Mouse (Mus musculus) G1E (cell line): ENCODE results near the gene Smap2.

Source experiments
- CTCF ChIP-seq: IDR thresholded peaks from 2 replicates; pipeline ENCODE4 v1.5.1; 2012; ENCODE audit warnings: low read depth, low read length, inconsistent platforms, mixed read lengths
- GATA1 ChIP-seq: IDR thresholded peaks from 2 replicates; pipeline ENCODE4 v1.6.1; 2012; ENCODE audit warnings: borderline replicate concordance, low read length, inconsistent platforms, mixed read lengths
- POLR2AphosphoS5 ChIP-seq: IDR thresholded peaks from 2 replicates; pipeline ENCODE4 v1.6.1; 2012; ENCODE audit warnings: low read depth, low read length, inconsistent platforms; ENCODE audit not compliant: insufficient replicate concordance
- TAL1 ChIP-seq: conservative IDR thresholded peaks from 2 replicates; pipeline ENCODE4 v1.6.1; 2012; ENCODE audit warnings: low read depth, low read length, inconsistent platforms, mixed read lengths

DNA sequence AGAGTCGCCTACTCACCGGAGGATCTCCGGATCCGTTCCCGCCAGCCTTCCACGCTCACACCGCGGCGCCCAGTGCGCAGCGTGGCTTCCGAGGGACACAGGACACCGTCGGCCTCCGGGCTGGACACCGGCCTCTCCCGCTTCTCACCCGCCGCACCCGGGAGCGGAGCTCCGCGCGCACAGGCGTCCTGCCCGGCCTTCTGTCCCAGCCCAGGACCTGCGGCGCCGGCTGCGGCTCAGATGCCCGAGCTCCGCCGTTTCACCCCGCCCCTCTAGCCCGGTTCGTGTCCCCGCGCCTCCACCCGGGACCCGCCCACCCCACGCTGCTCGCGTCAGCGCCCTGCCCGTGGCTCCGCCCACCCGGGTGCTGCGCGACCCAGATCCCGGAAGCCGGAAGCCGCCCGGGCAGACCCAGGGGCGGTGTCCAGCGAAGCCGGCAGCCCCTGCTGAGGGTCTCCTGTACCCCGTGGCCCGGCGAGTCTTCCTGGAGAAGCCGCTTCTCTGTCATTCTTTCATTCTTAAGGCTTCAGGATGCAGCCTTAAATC is 65.5 kb downstream of the Smap2 start, which contains the start of gene Zfp69:
- no peak for TF ChIP-seq CTCF
- TF ChIP-seq TAL1: no peak
- TF ChIP-seq GATA1: no peak
- TF ChIP-seq POLR2AphosphoS5: no peak
